Mouse (Mus musculus) C2C12 (cell line): ENCODE measurements at regions not wholly inside any gene's neighbourhood (a gene's known extent, or its start where the extent isn't known, plus 50 kb on each side); places are given as distances from the start of the nearest gene placed in this dataset.

Experiments
- CEBPB ChIP-seq: IDR thresholded peaks from one replicate; pipeline ENCODE4 v1.6.1; 2011; ENCODE audit warnings: low read depth, mild to moderate bottlenecking, control low read depth, moderate library complexity
- CTCF ChIP-seq: IDR thresholded peaks from one replicate; pipeline ENCODE4 v1.5.1; 2011; ENCODE audit not compliant: control insufficient read depth, insufficient read depth, insufficient read length
- MAX ChIP-seq: IDR thresholded peaks from one replicate; pipeline ENCODE4 v1.6.1; 2011; ENCODE audit warnings: mild to moderate bottlenecking, control low read depth
- MYOG ChIP-seq: IDR thresholded peaks from one replicate; pipeline ENCODE4 v1.6.1; 2011; ENCODE audit not compliant: control insufficient read depth, insufficient read length; ENCODE audit errors: extremely low read depth
- USF1 ChIP-seq: IDR thresholded peaks from one replicate; pipeline ENCODE4 v1.6.1; 2011; ENCODE audit warnings: low read depth, mild to moderate bottlenecking, control low read depth, moderate library complexity

- TF ChIP-seq CTCF (no peak), MAX (no peak), CEBPB (peak; percentile 69), MYOG (no peak), USF1 (no peak)
These were observed 139.7 kb upstream of the Foxa2 start for GRCm38 (mm10) chr2:148186363-148186991.
